Mouse (Mus musculus) forelimb bud, embryonic 11.5 days (tissue): Measurements from ENCODE around the gene Shb.

Source experiments
- DNase-seq: peaks from one replicate; pipeline ENCODE4 v3.0.0-alpha.2; 2012; ENCODE audit warnings: low read depth, low spot score

The Shb gene

GRCm38 (mm10) chr4:45421519-45422260 is 110.6 kb downstream of the Shb start:
- DNase-seq, result no peak

DNA sequence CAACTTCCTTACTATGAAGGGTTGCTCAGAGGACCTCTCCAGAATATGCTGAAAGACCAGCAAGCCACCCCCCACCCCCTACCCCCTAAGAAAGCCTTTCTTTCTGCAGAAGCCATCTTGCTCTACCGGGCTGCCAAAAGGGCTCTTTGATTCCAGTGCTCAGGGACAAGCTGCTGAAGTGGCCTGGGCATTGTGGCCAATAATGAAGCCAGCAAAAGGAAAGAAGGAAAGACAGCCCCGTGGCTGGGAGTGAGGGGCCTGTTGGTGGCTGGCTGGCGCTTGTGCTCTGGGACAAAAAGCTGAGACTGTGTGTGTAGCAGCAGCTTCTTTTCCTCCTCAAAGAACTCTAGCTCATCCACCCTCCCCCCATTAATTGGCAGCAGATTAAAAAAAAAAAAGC is 111.5 kb downstream of the Shb start:
- DNase-seq, result no peak

GRCm38 (mm10) chr4:45419051-45419450 is 113.2 kb downstream of the Shb start:
- no peak for DNase-seq

DNA sequence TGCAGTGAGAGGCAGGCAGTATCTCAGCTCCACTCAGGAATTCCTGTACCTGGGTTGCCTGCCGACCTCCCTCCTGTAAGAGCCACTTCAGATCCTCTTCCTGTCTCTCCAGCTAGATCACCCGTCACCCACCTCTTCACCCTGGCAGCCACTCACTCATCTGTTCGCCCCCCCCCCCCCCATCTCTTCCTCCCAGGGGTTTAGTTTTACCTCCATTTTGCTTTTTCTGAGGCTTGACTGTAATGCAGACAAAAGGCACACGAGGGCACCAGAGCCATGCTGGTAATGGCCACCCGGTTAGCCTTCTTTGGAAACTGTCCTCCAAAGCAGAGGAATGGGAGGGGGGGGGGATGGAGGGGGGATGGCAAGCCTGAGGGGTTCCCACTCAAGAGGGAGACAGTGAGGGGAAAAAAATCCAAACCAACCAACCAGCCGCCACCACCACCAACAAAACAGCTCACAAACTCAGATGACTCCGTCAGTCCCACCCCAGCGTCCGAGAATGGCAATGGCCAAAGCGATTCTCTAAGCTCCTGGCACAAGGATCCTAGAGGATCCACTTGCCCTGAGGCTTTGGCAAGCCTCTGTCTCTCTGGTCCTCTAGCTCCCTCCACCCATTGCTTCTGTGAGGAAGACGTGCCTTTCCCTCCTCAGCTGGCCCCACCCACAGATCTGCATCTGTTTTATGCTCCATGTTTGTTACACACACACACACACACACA is 113.9 kb downstream of the Shb start:
- peak; percentile 68 for DNase-seq

DNA sequence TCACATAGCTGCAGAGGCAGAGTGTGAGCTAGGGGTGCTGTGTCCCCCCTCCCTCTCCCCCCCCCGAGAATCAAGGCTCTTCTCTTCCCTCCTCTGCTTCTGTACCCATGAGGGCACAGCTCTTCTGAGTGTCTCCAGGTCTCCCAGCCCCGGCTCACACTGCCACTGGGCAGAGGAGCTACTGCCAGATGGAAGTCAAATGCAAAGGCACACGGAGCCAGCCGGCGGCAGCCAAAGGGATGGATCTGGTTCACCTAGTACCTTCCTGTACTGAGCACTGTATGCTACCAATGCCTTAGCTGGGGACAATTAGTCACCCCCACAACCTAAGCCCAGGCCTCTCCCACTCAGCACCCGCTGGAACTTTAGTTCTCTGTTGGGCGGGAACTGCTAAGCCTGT is 116.0 kb downstream of the Shb start:
- no peak for DNase-seq

DNA sequence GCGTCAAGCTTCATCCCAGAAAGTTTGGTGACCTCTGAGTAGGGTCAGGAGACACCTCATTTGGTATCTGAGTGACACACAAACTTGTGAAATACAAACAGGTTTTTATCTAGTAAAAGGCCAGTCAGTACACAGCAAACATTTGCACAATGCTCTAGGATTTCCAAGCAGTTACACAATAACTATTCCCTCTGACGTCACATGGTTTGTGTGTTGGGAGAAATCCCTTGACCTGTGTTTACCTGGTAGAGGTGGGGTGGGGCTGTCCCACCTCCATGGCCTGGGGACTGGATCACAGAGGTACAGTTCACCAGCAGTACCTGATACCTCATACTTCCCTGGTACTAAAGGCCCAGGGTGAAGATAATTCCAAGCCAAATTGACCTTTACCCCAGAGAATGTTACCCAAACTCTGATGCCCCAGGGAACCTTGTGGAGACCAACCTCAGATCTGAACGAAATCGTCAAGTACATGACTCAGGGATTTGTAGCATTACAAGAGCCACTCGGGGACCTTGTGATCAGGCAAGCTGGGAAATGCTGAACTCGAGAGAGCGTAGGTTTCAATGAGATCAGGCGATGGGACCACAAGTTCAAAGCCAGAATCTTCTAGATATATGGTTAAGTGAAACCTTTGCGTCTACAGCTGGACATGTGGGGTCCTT is 118.5 kb downstream of the Shb start:
- no peak for DNase-seq

DNA sequence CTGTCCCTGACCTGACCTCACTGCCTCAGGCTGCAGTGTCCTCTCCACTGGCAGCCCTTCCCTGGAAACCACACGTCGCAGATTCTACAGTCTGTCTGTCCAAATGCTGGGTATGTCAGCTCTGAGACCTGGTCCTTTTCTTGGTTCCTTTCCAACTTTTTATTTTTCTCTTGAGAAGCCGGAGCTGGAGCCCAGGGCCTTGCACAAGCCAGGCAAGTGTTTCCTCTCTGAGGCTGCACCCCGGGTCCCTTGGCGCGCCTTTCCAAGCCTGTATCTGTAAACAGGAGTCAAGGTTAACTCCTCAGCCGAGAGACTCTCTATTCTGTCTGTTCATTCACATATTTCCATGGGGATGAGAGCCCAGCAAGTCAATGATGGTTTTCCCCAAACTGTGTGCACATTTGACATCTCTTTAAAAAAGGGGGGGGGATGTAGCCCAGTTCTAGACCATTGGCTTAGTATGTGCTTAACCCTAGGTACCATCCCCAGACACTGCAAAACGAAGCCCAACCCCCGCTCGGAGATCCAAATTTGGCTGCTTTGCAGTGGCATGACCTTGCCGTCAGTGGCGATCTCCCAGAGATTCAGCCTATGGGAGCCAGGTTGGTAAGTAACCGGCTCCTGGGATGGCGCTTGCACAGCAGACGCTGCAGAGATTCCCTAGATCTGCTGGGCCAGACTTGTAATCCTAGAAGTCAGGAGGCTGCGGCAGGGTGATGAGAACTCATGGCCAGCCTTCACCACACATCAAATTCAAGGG is 119.7 kb downstream of the Shb start:
- DNase-seq, result no peak

DNA sequence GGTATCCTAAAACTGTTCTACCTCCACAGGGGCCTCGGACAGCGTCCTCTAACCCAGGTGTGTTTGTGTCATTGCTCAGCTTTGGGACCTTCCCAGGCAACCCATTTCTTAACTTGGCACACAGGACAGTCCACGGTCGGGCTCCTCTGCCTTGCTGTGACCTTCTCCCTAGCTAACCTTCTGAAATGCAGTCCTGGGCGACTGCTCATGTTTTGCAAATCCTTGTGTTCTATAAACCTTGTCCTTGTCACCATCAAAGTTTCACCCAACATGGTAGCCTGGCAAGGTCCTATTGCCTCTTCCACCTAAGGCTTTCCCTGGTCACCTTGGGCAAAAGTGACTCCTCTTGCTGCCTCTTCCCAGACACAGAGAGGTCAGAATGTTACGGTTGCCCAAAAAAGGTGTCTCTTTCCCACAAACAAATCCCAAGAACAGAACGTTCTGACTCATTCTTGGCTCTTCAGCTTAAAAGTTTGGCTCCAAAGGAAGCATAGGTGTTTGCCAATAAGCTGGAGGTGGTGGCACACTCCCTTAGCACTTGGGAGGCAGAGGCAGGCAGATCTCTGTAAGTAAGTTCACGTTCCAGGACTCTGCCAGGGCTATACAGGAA is 121.0 kb downstream of the Shb start:
- no peak for DNase-seq

GRCm38 (mm10) chr4:45409270-45409669 is 123.0 kb downstream of the Shb start:
- peak; percentile 67 for DNase-seq

GRCm38 (mm10) chr4:45408427-45409132 is 123.7 kb downstream of the Shb start, which contains the start of gene Slc25a51:
Gene Slc25a51, minus strand, starts transcription at chr4:45408766.
- DNase-seq, result peak; percentile 85

DNA sequence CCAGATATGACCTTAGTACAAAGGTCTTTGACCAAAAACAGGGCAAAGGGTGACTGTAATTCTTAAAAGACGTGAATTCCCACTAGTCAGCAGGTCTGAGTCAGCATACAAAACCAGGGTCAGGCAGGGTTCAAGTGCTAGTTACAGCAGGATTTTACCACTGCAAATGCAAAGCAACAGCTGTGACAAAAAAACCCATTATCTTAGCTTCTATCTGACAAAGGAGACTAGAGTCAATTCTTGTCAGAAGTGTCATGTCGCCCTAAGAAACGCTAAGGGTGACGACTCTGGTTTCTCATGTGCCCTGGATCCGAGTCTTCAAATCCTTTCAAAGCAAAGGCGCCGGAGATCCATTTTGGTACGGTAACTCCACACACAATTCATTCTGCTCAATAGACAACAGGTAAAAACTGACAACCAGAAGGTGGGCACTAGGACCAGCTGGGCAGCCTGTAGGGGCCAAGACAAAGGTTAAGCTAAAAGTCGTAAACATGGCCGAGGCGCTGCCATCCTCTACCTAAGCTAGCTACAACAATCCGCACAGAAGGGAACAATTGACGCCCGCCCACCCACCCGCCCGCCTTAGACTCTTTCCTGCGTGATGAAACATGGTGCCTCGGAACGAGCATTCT is 124.5 kb downstream of the Shb start:
- DNase-seq, result no peak

GRCm38 (mm10) chr4:45407001-45407702 is 125.1 kb downstream of the Shb start:
- no peak for DNase-seq

DNA sequence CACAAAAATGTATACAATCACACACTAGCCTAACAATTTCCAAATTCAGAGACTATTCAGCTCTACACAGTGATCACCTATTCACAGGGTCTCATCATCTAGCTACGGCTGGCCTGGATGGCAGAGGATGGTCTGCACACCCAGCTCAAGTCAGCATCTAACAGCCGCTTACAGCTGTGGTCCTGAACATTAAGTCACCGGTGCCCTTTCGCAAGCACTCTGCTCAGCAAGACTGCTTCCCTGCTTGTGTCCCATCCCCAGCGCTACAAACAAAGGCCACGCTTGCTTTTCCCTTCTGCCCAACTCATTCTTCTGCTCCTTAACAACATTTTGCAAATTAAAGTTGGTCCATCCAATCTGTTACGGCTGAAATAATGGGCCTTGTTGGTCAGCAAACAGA is 125.9 kb downstream of the Shb start:
- no peak for DNase-seq

DNA sequence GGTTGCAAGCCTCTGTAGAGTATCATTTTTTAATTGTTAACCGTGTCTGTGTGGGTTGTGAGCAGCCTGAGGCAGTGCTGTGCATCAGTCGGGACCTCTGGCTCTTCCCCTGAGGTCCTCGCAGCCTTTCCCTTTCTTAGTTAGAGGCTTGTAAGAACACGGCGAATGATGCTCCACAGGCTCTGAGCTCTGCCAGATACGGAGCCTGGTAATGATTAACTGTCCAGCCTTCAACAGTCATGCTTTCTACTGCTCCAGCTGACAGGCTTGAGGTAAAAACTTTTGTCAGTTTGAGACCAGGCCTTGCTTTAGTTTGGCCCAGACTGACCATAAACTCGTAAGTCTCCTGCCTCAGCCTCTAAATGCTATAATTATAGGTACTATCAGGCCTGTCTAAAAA is 127.0 kb downstream of the Shb start:
- no peak for DNase-seq

GRCm38 (mm10) chr4:45404086-45404485 is 128.2 kb downstream of the Shb start:
- no peak for DNase-seq

DNA sequence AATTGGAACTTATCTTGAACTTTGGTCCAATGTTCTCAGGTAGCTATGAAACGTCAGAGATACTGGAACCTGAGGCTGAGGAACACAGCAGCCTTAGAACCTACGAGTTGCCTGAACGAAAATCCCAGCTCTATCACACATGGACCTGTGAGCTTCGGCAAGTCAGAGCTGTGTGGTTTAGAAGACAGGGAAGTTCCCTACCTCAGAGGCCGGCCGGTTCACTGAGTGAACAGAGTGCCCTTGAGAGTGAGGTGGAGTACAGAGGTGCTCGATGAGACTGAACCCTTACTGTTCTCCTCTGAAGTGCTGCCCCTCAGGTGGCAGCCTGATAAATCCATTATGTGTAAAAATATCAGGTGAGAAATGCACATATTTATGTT is 128.8 kb downstream of the Shb start:
- no peak for DNase-seq

- DNase-seq, result no peak
Observed at GRCm38 (mm10) chr4:45402878-45403498, 129.3 kb downstream of the Shb start.

GRCm38 (mm10) chr4:45402281-45402680 is 130.0 kb downstream of the Shb start:
- DNase-seq, result no peak
